Mouse (Mus musculus) embryonic fibroblast, embryonic 13.5 days (primary cell): ENCODE measurements around the gene Macrod2.

Source experiments
- CTCF ChIP-seq: IDR thresholded peaks from 2 replicates; pipeline ENCODE4 v1.5.1; 2011; ENCODE audit warnings: mild to moderate bottlenecking, control low read depth, low read length, moderate library complexity, borderline replicate concordance; ENCODE audit not compliant: insufficient read depth
- POLR2A ChIP-seq: IDR thresholded peaks from 2 replicates; pipeline ENCODE4 v1.6.1; 2011; ENCODE audit warnings: low read depth, mild to moderate bottlenecking, control low read depth, low read length, moderate library complexity

DNA sequence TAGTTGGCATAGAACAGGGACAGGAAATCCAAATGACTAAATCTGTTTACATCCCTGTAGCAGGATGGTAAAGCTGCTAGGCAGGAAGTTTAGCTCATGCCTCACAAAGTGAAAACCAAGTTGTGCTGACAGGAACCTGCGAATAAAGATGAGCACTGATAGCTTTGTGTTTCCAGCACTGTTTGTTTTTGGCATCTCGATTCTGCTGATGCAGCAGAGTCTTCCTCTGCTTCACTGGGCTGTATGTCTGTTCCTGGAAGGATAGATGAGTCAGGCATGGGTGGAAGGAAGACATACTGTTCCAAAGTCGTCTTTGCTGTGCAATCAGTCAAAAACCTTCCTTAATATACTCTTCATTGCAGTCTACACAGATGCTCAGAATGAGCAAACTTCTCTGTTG is 942.6 kb downstream of the Macrod2 start:
- TF ChIP-seq CTCF (no peak), POLR2A (no peak)
